Mouse (Mus musculus) hindbrain, postnatal 0 days (tissue): ENCODE data around the gene Dicer1. TPM values are rescaled to one million over a fixed set of nuclear protein-coding genes. Genes with fewer than 3 reads are reported as not detected.
A peak's percentile ranks its signal among the peaks of the same experiment; 100 is the strongest.
"Not testable (repeated sequence)": the region's sequence is repeated elsewhere in the genome, so short reads cannot be mapped to it uniquely, and the experiment has no call there.

ENCODE experiments used
- ATAC-seq: fragments of 200-750 bp; cut with Nextera tagmentation; 2 replicates; pipeline ENCODE4 v1.8.0; 2017; ENCODE audit warnings: mild to moderate bottlenecking, moderate TSS enrichment, moderate library complexity
- DNase-seq: peaks from one replicate; pipeline ENCODE4 v3.0.0-alpha.2; 2015; ENCODE audit warnings: low spot score
- H3K27ac ChIP-seq: fragments of 300-500 bp; sonication (generic); 2 replicates; pipeline ENCODE4 v1.5.1; 2014; ENCODE audit warnings: mild to moderate bottlenecking
- H3K27me3 ChIP-seq: fragments of 300-500 bp; sonication (generic); 2 replicates; pipeline ENCODE4 v1.6.1; 2014; ENCODE audit warnings: low read length, mixed read lengths; ENCODE audit not compliant: insufficient read depth
- H3K36me3 ChIP-seq: fragments of 300-500 bp; sonication (generic); 2 replicates; pipeline ENCODE4 v1.6.1; 2014; ENCODE audit warnings: low read length, mixed read lengths; ENCODE audit not compliant: insufficient read depth
- H3K4me1 ChIP-seq: fragments of 300-500 bp; sonication (generic); 2 replicates; pipeline ENCODE4 v1.6.1; 2014; ENCODE audit warnings: antibody characterized with exemption, low read length, mixed read lengths; ENCODE audit not compliant: insufficient read depth
- H3K4me2 ChIP-seq: fragments of 300-500 bp; sonication (generic); 2 replicates; pipeline ENCODE4 v1.6.1; 2014; ENCODE audit warnings: low read depth, mild to moderate bottlenecking, low read length, moderate library complexity, mixed read lengths
- H3K4me3 ChIP-seq: fragments of 300-500 bp; sonication (generic); 2 replicates; pipeline ENCODE4 v1.5.1; 2014; ENCODE audit warnings: low read length
- H3K9ac ChIP-seq: fragments of 300-500 bp; sonication (generic); replicated peaks from 2 replicates; pipeline ENCODE4 v1.6.1; 2014; ENCODE audit warnings: mild to moderate bottlenecking, low read length, moderate library complexity, mixed read lengths
- H3K9me3 ChIP-seq: fragments of 300-500 bp; sonication (generic); 2 replicates; pipeline ENCODE4 v1.6.1; 2016; ENCODE audit warnings: low read length, mixed read lengths
- CTCF ChIP-seq: IDR thresholded peaks from 2 replicates; pipeline ENCODE4 v1.5.1; 2016; ENCODE audit warnings: antibody characterized with exemption, control low read depth, low read depth
- WGBS: fragments of 180-500 bp; shearing (Covaris S2); extraction: QIAGEN DNeasy Blood & Tissue Kit; methylation state at CpG from one replicate; pipeline ENCODE4 v1.1.7; 2014; 5-methylcytosine and 5-hydroxymethylcytosine counted together
- polyA plus RNA-seq: library from polyadenylated mRNA; unstranded; fragments of >200 nt; fragmentation: Nextera tagmentation; extraction: Ambion mirVana; gene quantifications from 2 replicates; pipeline ENCODE4 v1.2.1, GENCODE M21; 2015
- total RNA-seq: library from RNA; depleted of rRNA; stranded (reverse); fragments of >200 nt; gene quantifications from 2 replicates; pipeline ENCODE4 v1.2.3, GENCODE M21; 2014

The Dicer1 gene
- total and polyA plus RNA-seq, 2 experiments from 2014 or later, result 26.5 to 27.4 TPM

DNA sequence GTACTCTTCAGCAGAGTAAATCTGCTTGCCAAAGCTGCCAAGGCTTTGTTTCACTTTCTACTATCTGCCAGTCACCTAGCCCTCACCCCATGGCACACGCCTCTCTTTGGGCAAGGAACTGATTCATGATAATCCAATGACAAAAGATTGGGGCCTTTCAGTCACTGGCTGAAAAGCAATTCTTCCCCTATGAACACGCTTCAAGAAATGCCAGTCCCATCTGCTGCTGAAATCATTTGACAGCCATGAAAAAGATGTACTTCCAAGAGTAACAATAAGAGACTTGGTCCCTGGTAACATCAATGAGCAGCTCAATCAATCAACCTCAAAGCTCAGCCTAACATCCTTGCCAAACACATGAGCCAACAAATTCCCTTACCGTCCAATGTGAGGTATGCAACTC lies 15.8 kb downstream of the Dicer1 start:
- Histone ChIP-seq H3K4me1 (peaks cover 4% of the 10 kb centered on the region; the same call in 1 of the 2 replicates), H3K36me3 (peaks cover 5% of the 10 kb centered on the region; the same call in 1 of the 2 replicates), H3K27me3 (no peaks in the 10 kb centered on the region), H3K27ac (no peak overlapping the region), H3K4me2 (no peak overlapping the region), H3K4me3 (no peak overlapping the region), H3K9me3 (no peaks in the 10 kb centered on the region), H3K9ac (no peak overlapping the region)
- ATAC-seq, result no peak
- DNase-seq, result peak; percentile 52
- 27% methylated on average over 3 of the region's 3 CpGs for WGBS
- TF ChIP-seq CTCF, result no peak

- Histone ChIP-seq H3K36me3 (peaks cover 24% of the 10 kb centered on the region), H3K4me2 (no peak overlapping the region), H3K9me3 (no peaks in the 10 kb centered on the region), H3K4me1 (peaks cover 4% of the 10 kb centered on the region; the same call in 1 of the 2 replicates), H3K9ac (no peak overlapping the region), H3K27me3 (no peaks in the 10 kb centered on the region), H3K27ac (no peak overlapping the region), H3K4me3 (no peak overlapping the region)
- ATAC-seq (no peak), DNase-seq (no peak)
- TF ChIP-seq CTCF, result no peak
Observed at GRCm38 (mm10) chr12:104733165-104733564, 18.6 kb downstream of the Dicer1 start.

- H3K4me2 ChIP-seq, result no peak overlapping the region
- no peak overlapping the region for H3K9ac ChIP-seq
- H3K4me1 ChIP-seq, result no peaks in the 10 kb centered on the region
- ATAC-seq, result no peak
- 13% methylated on average over 3 of the region's 3 CpGs for WGBS
- no peaks in the 10 kb centered on the region for H3K9me3 ChIP-seq
- TF ChIP-seq CTCF, result no peak
- H3K4me3 ChIP-seq, result no peak overlapping the region
- DNase-seq, result no peak
- H3K27ac ChIP-seq, result no peak overlapping the region
- H3K36me3 ChIP-seq, result peaks cover 31% of the 10 kb centered on the region
- H3K27me3 ChIP-seq, result no peaks in the 10 kb centered on the region
Observed at GRCm38 (mm10) chr12:104731782-104732181, 20.0 kb downstream of the Dicer1 start.

- not testable (repeated sequence) for H3K4me2 ChIP-seq, DNase-seq, H3K4me1 ChIP-seq, H3K9ac ChIP-seq, H3K27ac ChIP-seq, H3K9me3 ChIP-seq, ATAC-seq, H3K27me3 ChIP-seq, H3K4me3 ChIP-seq
- H3K36me3 ChIP-seq, result peaks cover 50% of the 10 kb centered on the region
- WGBS, result 72% methylated on average over 2 of the region's 2 CpGs
Observed at GRCm38 (mm10) chr12:104726436-104726835, 25.3 kb downstream of the Dicer1 start.

GRCm38 (mm10) chr12:104722056-104722455 lies 29.7 kb downstream of the Dicer1 start:
- Histone ChIP-seq H3K4me3 (no peak overlapping the region), H3K9ac (no peak overlapping the region), H3K4me2 (no peak overlapping the region), H3K36me3 (peaks cover 31% of the 10 kb centered on the region), H3K9me3 (no peaks in the 10 kb centered on the region), H3K27me3 (no peaks in the 10 kb centered on the region), H3K27ac (no peak overlapping the region), H3K4me1 (no peaks in the 10 kb centered on the region)
- WGBS, result 96% methylated on average over 10 of the region's 10 CpGs
- ATAC-seq (no peak), DNase-seq (no peak)
- no peak for TF ChIP-seq CTCF

DNA sequence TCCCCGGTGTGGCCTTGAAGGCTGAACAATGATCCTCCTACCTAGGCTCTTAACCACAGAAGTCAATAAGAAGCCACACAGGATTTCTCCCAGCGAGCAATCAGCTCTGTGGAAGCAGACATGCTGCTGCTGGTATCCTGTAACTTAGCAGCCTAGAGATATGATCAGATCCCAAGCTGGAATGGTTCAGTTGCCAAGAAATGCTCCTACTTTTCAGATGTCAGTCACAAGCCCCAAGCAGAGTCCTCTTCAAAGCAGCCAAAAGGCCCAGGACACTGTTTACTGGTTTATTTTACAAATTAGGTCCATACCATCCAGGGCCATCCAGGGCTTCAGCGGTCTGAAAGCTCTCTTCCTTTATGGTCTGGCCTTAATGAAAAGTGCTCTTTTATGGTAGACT lies 30.7 kb downstream of the Dicer1 start:
- Histone ChIP-seq H3K4me1 (no peaks in the 10 kb centered on the region), H3K27me3 (no peaks in the 10 kb centered on the region), H3K4me3 (no peak overlapping the region), H3K9me3 (no peaks in the 10 kb centered on the region), H3K9ac (no peak overlapping the region), H3K27ac (no peak overlapping the region), H3K4me2 (no peak overlapping the region), H3K36me3 (peaks cover 32% of the 10 kb centered on the region)
- ATAC-seq (no peak), DNase-seq (no peak)
- no peak for TF ChIP-seq CTCF
- 85% methylated on average over 3 of the region's 3 CpGs for WGBS

GRCm38 (mm10) chr12:104718956-104719355 lies 32.8 kb downstream of the Dicer1 start:
- Histone ChIP-seq H3K36me3 (peaks cover 37% of the 10 kb centered on the region), H3K4me2 (no peak overlapping the region), H3K4me1 (no peaks in the 10 kb centered on the region), H3K4me3 (no peak overlapping the region), H3K9ac (no peak overlapping the region), H3K27me3 (no peaks in the 10 kb centered on the region), H3K27ac (no peak overlapping the region), H3K9me3 (no peaks in the 10 kb centered on the region)
- peak; percentile 22 for TF ChIP-seq CTCF
- 79% methylated on average over 5 of the region's 5 CpGs for WGBS
- ATAC-seq (peak; percentile 59; the same call in 1 of the 2 replicates), DNase-seq (no peak)
